Mouse (Mus musculus) midbrain, embryonic 14.5 days (tissue): ENCODE results near the gene Cntrl. TPM values are rescaled to one million over a fixed set of nuclear protein-coding genes. Genes with fewer than 3 reads are reported as not detected.

ENCODE experiments used
- ATAC-seq: fragments of 200-750 bp; cut with Nextera tagmentation; 2 replicates; pipeline ENCODE4 v1.8.0; 2017; ENCODE audit warnings: moderate number of reproducible peaks, moderate library complexity; ENCODE audit not compliant: low FRiP score, low TSS enrichment
- DNase-seq: peaks from one replicate; pipeline ENCODE4 v3.0.0-alpha.2; 2015
- H3K27ac ChIP-seq: fragments of 300-500 bp; sonication (generic); replicated peaks from 2 replicates; pipeline ENCODE4 v1.5.1; 2014; ENCODE audit warnings: mild to moderate bottlenecking, low read depth, low read length, moderate library complexity
- H3K27me3 ChIP-seq: fragments of 300-500 bp; sonication (generic); 2 replicates; pipeline ENCODE4 v1.6.1; 2014; ENCODE audit warnings: low read length, control low read depth, mixed read lengths; ENCODE audit not compliant: control insufficient read depth, insufficient read depth
- H3K36me3 ChIP-seq: fragments of 300-500 bp; sonication (generic); 2 replicates; pipeline ENCODE4 v1.6.1; 2014; ENCODE audit warnings: low read length, control low read depth; ENCODE audit not compliant: control insufficient read depth, insufficient read depth
- H3K4me1 ChIP-seq: fragments of 300-500 bp; sonication (generic); 2 replicates; pipeline ENCODE4 v1.6.1; 2014; ENCODE audit warnings: mild to moderate bottlenecking, antibody characterized with exemption, low read length, control low read depth; ENCODE audit not compliant: control insufficient read depth, insufficient read depth
- H3K4me2 ChIP-seq: fragments of 300-500 bp; sonication (generic); 2 replicates; pipeline ENCODE4 v1.6.1; 2014; ENCODE audit warnings: mild to moderate bottlenecking, low read length, moderate library complexity
- H3K4me3 ChIP-seq: fragments of 300-500 bp; sonication (generic); replicated peaks from 2 replicates; pipeline ENCODE4 v1.5.1; 2014; ENCODE audit warnings: low read depth, low read length
- H3K9ac ChIP-seq: fragments of 300-500 bp; sonication (generic); replicated peaks from 2 replicates; pipeline ENCODE4 v1.6.1; 2014; ENCODE audit warnings: mild to moderate bottlenecking, low read length, moderate library complexity
- H3K9me3 ChIP-seq: fragments of 300-500 bp; sonication (generic); 2 replicates; pipeline ENCODE4 v1.6.1; 2016; ENCODE audit warnings: low read length, control low read depth, mixed read lengths; ENCODE audit not compliant: control insufficient read depth
- WGBS: fragments of 180-500 bp; shearing (Covaris S2); extraction: QIAGEN DNeasy Blood & Tissue Kit; methylation state at CpG from one replicate; pipeline ENCODE4 v1.1.7; 2014; 5-methylcytosine and 5-hydroxymethylcytosine counted together
- polyA plus RNA-seq: library from polyadenylated mRNA; unstranded; fragments of >200 nt; fragmentation: Nextera tagmentation; extraction: Ambion mirVana; gene quantifications from 2 replicates; pipeline ENCODE4 v1.2.1, GENCODE M21; 2014

The Cntrl gene
- polyA plus RNA-seq, 1 experiment from 2014 or later, result 13.8 TPM

GRCm38 (mm10) chr2:35070275-35070674 is 39.0 kb upstream of the Cntrl start:
- 85% methylated on average over 4 of the region's 4 CpGs for WGBS
- Histone ChIP-seq H3K27me3 (no peaks in the 10 kb centered on the region), H3K4me1 (no peaks in the 10 kb centered on the region), H3K9me3 (peaks cover 6% of the 10 kb centered on the region; the same call in 1 of the 2 replicates), H3K4me3 (no peak overlapping the region), H3K27ac (no peak overlapping the region), H3K9ac (no peak overlapping the region), H3K4me2 (no peak overlapping the region), H3K36me3 (no peaks in the 10 kb centered on the region)
- ATAC-seq (no peak), DNase-seq (no peak)

GRCm38 (mm10) chr2:35072547-35072946 is 36.7 kb upstream of the Cntrl start:
- Histone ChIP-seq H3K4me2 (no peak overlapping the region), H3K9ac (no peak overlapping the region), H3K4me1 (no peaks in the 10 kb centered on the region), H3K27me3 (no peaks in the 10 kb centered on the region), H3K4me3 (no peak overlapping the region), H3K36me3 (no peaks in the 10 kb centered on the region), H3K9me3 (peaks cover 6% of the 10 kb centered on the region; the same call in 1 of the 2 replicates), H3K27ac (no peak overlapping the region)
- DNase-seq (no peak), ATAC-seq (no peak)
- WGBS, result 78% methylated on average over 2 of the region's 2 CpGs

DNA sequence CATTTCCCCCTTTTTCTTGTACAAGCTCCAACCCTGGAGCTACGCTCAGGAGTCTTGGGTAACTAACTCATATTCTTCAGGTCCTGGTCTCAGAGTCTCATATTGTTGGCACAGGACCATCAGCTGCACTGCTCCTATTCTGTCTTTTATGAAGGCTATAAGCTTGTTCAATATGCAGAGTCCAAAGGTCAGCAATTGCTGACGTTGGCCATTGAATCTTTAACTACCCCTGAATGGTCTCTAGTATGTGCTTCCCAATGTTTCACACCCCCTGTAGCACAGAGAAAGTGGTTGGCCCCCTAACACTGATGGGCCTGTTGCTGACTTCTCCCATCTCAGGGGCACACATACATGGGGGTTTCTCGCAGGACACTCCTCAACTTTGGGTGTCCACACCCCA is 35.0 kb upstream of the Cntrl start:
- no peaks in the 10 kb centered on the region for H3K27me3 ChIP-seq
- H3K4me3 ChIP-seq, result no peak overlapping the region
- peaks cover 6% of the 10 kb centered on the region; the same call in 1 of the 2 replicates for H3K9me3 ChIP-seq
- H3K27ac ChIP-seq, result no peak overlapping the region
- ATAC-seq (no peak), DNase-seq (no peak)
- no peak overlapping the region for H3K9ac ChIP-seq
- no peaks in the 10 kb centered on the region for H3K36me3 ChIP-seq
- no peaks in the 10 kb centered on the region for H3K4me1 ChIP-seq
- no peak overlapping the region for H3K4me2 ChIP-seq
- 82% methylated on average over 3 of the region's 3 CpGs for WGBS

GRCm38 (mm10) chr2:35079166-35079565 is 30.1 kb upstream of the Cntrl start:
- Histone ChIP-seq H3K27ac (no peak overlapping the region), H3K4me2 (no peak overlapping the region), H3K9ac (no peak overlapping the region), H3K4me1 (no peaks in the 10 kb centered on the region), H3K27me3 (no peaks in the 10 kb centered on the region), H3K4me3 (no peak overlapping the region), H3K36me3 (no peaks in the 10 kb centered on the region), H3K9me3 (no peaks in the 10 kb centered on the region)
- WGBS, result 81% methylated on average over 6 of the region's 6 CpGs
- ATAC-seq (no peak), DNase-seq (no peak)

GRCm38 (mm10) chr2:35087418-35087817 is 21.9 kb upstream of the Cntrl start:
- Histone ChIP-seq H3K4me2 (no peak overlapping the region), H3K4me1 (no peaks in the 10 kb centered on the region), H3K9ac (no peak overlapping the region), H3K4me3 (no peak overlapping the region), H3K27me3 (no peaks in the 10 kb centered on the region), H3K36me3 (no peaks in the 10 kb centered on the region), H3K27ac (no peak overlapping the region), H3K9me3 (no peaks in the 10 kb centered on the region)
- WGBS, result 74% methylated on average over 4 of the region's 4 CpGs
- DNase-seq (no peak), ATAC-seq (no peak)

DNA sequence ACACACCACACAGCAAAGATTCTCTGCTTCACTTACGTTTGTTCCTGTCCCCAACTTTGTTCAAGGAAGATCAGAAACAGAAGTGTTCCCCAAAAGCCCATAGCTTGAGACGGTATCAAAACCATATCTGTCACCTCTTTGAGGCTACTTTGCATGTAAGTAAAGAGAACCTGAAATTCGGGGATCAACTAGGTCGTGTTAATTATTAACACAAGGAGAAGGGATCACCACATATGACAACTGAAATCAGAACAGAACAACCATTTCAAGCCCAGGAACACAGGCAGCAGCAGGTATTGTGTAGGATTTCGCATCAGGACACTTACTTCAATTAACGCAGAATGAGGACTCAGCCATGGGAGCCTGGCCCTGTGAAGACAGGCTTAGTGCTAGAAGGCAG is 8.8 kb upstream of the Cntrl start:
- Histone ChIP-seq H3K4me3 (no peak overlapping the region), H3K27ac (no peak overlapping the region), H3K9ac (no peak overlapping the region), H3K9me3 (no peaks in the 10 kb centered on the region), H3K4me2 (no peak overlapping the region), H3K36me3 (no peaks in the 10 kb centered on the region), H3K4me1 (no peaks in the 10 kb centered on the region), H3K27me3 (no peaks in the 10 kb centered on the region)
- DNase-seq (no peak), ATAC-seq (no peak)
- WGBS, result 86% methylated on average over 6 of the region's 6 CpGs

DNA sequence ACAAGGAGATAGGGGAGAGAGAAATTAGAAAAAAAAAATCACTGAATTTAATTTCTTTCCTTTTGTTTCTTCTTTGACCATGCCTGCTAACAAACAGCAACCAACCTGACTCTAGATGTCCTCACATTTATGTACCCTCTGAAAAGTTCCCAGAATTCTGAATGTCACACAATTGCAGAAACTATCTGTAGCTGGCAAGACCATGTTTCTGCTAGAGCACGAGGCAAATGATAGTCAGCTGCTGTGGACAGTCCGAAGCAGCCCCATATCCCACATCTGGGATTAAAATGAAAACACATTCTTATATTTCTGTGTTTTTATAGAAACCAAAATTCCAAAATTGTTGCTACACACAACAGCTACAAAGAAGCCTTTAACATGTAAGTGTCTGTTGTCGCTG is 7.8 kb upstream of the Cntrl start, which contains the start of gene AI182371:
TSS of gene AI182371 (minus strand) at position 101 of the 400 bp plus-strand sequence.
- no peak within 1 kb of the TSS for H3K9ac ChIP-seq
- no peak for DNase-seq

DNA sequence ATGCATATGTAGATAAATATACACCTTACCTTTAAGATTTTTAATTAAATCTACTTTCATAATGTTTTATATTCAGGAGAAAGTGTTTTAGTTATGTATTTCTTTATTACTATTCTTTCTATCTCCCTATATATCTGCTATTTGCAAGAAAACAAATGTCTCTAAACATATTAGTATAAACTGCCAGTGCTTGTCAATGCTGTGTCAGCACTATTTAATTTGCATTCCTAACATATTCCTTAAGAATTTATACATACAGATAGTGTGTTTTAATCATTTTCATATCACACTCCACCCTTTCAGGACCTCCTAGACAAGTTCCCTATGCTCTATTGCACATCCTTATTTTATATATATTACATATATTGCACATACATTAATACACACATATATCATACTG is 6.5 kb upstream of the Cntrl start:
- Histone ChIP-seq H3K4me1 (no peaks in the 10 kb centered on the region), H3K27ac (no peak overlapping the region), H3K4me2 (no peak overlapping the region), H3K4me3 (no peak overlapping the region), H3K27me3 (no peaks in the 10 kb centered on the region), H3K36me3 (no peaks in the 10 kb centered on the region), H3K9me3 (no peaks in the 10 kb centered on the region), H3K9ac (no peak overlapping the region)
- ATAC-seq, result no peak
- DNase-seq, result no peak

More for the DNA sequence above, 7.8 kb upstream of the Cntrl start, which contains the start of gene AI182371:
- Histone ChIP-seq H3K27ac (no peak within 1 kb of the TSS), H3K4me3 (no peak within 1 kb of the TSS), H3K27me3 (no peaks in the 10 kb centered on the region), H3K9me3 (no peaks in the 10 kb centered on the region), H3K4me1 (no peaks in the 10 kb centered on the region), H3K36me3 (no peaks in the 10 kb centered on the region), H3K4me2 (no peak within 1 kb of the TSS)
- ATAC-seq, result no peak
- 90% methylated on average over 3 of the region's 3 CpGs for WGBS

DNA sequence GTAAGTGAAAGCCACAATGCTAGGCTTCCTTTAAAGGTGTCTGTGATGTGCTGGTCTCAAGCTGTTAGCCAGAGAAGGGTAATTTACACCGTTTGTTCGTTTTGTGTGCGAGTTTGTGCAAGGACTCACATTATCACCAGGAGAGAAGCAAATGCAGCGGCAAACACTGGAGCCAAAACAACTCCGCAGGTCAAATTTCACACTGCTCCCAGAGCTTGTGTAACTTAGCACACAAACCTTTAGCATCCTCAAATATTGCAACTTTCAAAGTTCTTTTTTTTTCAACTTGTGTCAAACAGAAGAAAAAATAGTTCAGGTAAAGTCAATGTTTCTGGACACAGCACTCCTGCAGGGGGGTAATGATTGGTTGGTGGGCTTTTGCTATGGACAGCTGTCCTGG is 5.7 kb upstream of the Cntrl start:
- DNase-seq (no peak), ATAC-seq (no peak)
- no peak overlapping the region for H3K4me3 ChIP-seq
- H3K27ac ChIP-seq, result no peak overlapping the region
- no peaks in the 10 kb centered on the region for H3K9me3 ChIP-seq
- no peak overlapping the region for H3K9ac ChIP-seq
- H3K36me3 ChIP-seq, result no peaks in the 10 kb centered on the region
- no peak overlapping the region for H3K4me2 ChIP-seq
- 87% methylated on average over 5 of the region's 5 CpGs for WGBS
- no peaks in the 10 kb centered on the region for H3K27me3 ChIP-seq
- no peaks in the 10 kb centered on the region for H3K4me1 ChIP-seq
